Mouse (Mus musculus) midbrain, embryonic 11.5 days (tissue): ENCODE data around the gene Inpp1. TPM values are rescaled to one million over a fixed set of nuclear protein-coding genes. Genes with fewer than 3 reads are reported as not detected.

Source experiments
- ATAC-seq: fragments of 200-750 bp; cut with Nextera tagmentation; 2 replicates; pipeline ENCODE4 v1.8.0; 2017; ENCODE audit warnings: moderate TSS enrichment, moderate library complexity; ENCODE audit not compliant: low FRiP score
- DNase-seq: peaks from one replicate; pipeline ENCODE4 v3.0.0; 2015; ENCODE audit warnings: low spot score; ENCODE audit errors: missing footprints
- H3K27ac ChIP-seq: fragments of 300-500 bp; sonication (generic); 2 replicates; pipeline ENCODE4 v1.5.1; 2014; ENCODE audit warnings: low read depth, low read length
- H3K27me3 ChIP-seq: fragments of 300-500 bp; sonication (generic); 2 replicates; pipeline ENCODE4 v1.6.1; 2014; ENCODE audit warnings: mild to moderate bottlenecking, low read length, moderate library complexity, mixed read lengths; ENCODE audit not compliant: control insufficient read depth, insufficient read depth
- H3K36me3 ChIP-seq: fragments of 300-500 bp; sonication (generic); 2 replicates; pipeline ENCODE4 v1.6.1; 2014; ENCODE audit warnings: mild to moderate bottlenecking, low read length, moderate library complexity, mixed read lengths; ENCODE audit not compliant: control insufficient read depth, insufficient read depth
- H3K4me1 ChIP-seq: fragments of 300-500 bp; sonication (generic); 2 replicates; pipeline ENCODE4 v1.6.1; 2014; ENCODE audit warnings: low read length; ENCODE audit not compliant: control insufficient read depth, insufficient read depth
- H3K4me2 ChIP-seq: fragments of 300-500 bp; sonication (generic); 2 replicates; pipeline ENCODE4 v1.6.1; 2014; ENCODE audit warnings: mild to moderate bottlenecking, moderate library complexity
- H3K4me3 ChIP-seq: fragments of 300-500 bp; sonication (generic); 2 replicates; pipeline ENCODE4 v1.5.1; 2014; ENCODE audit warnings: low read depth, low read length
- H3K9ac ChIP-seq: fragments of 300-500 bp; sonication (generic); 2 replicates; pipeline ENCODE4 v1.6.1; 2014; ENCODE audit warnings: low read length
- H3K9me3 ChIP-seq: fragments of 300-500 bp; sonication (generic); 2 replicates; pipeline ENCODE4 v1.6.1; 2016; ENCODE audit warnings: low read length; ENCODE audit not compliant: control insufficient read depth
- WGBS: fragments of 180-500 bp; shearing (Covaris S2); extraction: QIAGEN DNeasy Blood & Tissue Kit; methylation state at CpG from one replicate; pipeline ENCODE4 v1.1.7; 2014; 5-methylcytosine and 5-hydroxymethylcytosine counted together
- polyA plus RNA-seq: library from polyadenylated mRNA; unstranded; fragments of >200 nt; fragmentation: Nextera tagmentation; extraction: Ambion mirVana; gene quantifications from 2 replicates; pipeline ENCODE4 v1.2.1, GENCODE M21; 2014

Inpp1 gene
- polyA plus RNA-seq, 1 experiment from 2014 or later, result 9.8 TPM

- H3K9ac ChIP-seq, result no peak overlapping the region
- no peaks in the 10 kb centered on the region for H3K4me1 ChIP-seq
- no peak for DNase-seq
- no peak overlapping the region for H3K4me2 ChIP-seq
- H3K27ac ChIP-seq, result no peak overlapping the region
- H3K27me3 ChIP-seq, result no peaks in the 10 kb centered on the region
- no peaks in the 10 kb centered on the region for H3K36me3 ChIP-seq
- no peak for ATAC-seq
- H3K9me3 ChIP-seq, result no peaks in the 10 kb centered on the region
- 84% methylated on average over 5 of the region's 5 CpGs for WGBS
- no peak overlapping the region for H3K4me3 ChIP-seq
These were observed 17.7 kb downstream of the Inpp1 start for GRCm38 (mm10) chr1:52799772-52800171.

GRCm38 (mm10) chr1:52799056-52799726 lies 18.3 kb downstream of the Inpp1 start:
- H3K9me3 ChIP-seq, result no peaks in the 10 kb centered on the region
- H3K27ac ChIP-seq, result no peak overlapping the region
- H3K4me2 ChIP-seq, result no peak overlapping the region
- no peaks in the 10 kb centered on the region for H3K27me3 ChIP-seq
- no peaks in the 10 kb centered on the region for H3K4me1 ChIP-seq
- DNase-seq (no peak), ATAC-seq (no peak)
- 87% methylated on average over 10 of the region's 10 CpGs for WGBS
- no peak overlapping the region for H3K4me3 ChIP-seq
- H3K36me3 ChIP-seq, result 0 out of 2 replicates have a peak, but pooled peaks cover 3% of the 10 kb centered on the region
- no peak overlapping the region for H3K9ac ChIP-seq

GRCm38 (mm10) chr1:52795927-52796326 lies 21.6 kb downstream of the Inpp1 start:
- Histone ChIP-seq H3K36me3 (0 out of 2 replicates have a peak, but pooled peaks cover 3% of the 10 kb centered on the region), H3K27me3 (no peaks in the 10 kb centered on the region), H3K4me2 (no peak overlapping the region), H3K9me3 (no peaks in the 10 kb centered on the region), H3K9ac (no peak overlapping the region), H3K27ac (no peak overlapping the region), H3K4me3 (no peak overlapping the region), H3K4me1 (no peaks in the 10 kb centered on the region)
- DNase-seq (no peak), ATAC-seq (no peak)
- 93% methylated on average over 2 of the region's 2 CpGs for WGBS

GRCm38 (mm10) chr1:52793692-52794091 lies 23.8 kb downstream of the Inpp1 start:
- Histone ChIP-seq H3K27me3 (no peaks in the 10 kb centered on the region), H3K4me1 (no peaks in the 10 kb centered on the region), H3K9ac (no peak overlapping the region), H3K36me3 (0 out of 2 replicates have a peak, but pooled peaks cover 3% of the 10 kb centered on the region), H3K4me2 (no peak overlapping the region), H3K9me3 (no peaks in the 10 kb centered on the region), H3K4me3 (no peak overlapping the region), H3K27ac (no peak overlapping the region)
- DNase-seq, result no peak
- ATAC-seq, result no peak
- 83% methylated on average over 3 of the region's 3 CpGs for WGBS

GRCm38 (mm10) chr1:52792701-52793100 lies 24.8 kb downstream of the Inpp1 start:
- H3K27me3 ChIP-seq, result no peaks in the 10 kb centered on the region
- ATAC-seq, result no peak
- H3K4me2 ChIP-seq, result no peak overlapping the region
- H3K4me1 ChIP-seq, result no peaks in the 10 kb centered on the region
- 0 out of 2 replicates have a peak, but pooled peaks cover 3% of the 10 kb centered on the region for H3K36me3 ChIP-seq
- no peak overlapping the region for H3K4me3 ChIP-seq
- no peak overlapping the region for H3K27ac ChIP-seq
- no peak for DNase-seq
- H3K9ac ChIP-seq, result no peak overlapping the region
- no peaks in the 10 kb centered on the region for H3K9me3 ChIP-seq

- Histone ChIP-seq H3K4me3 (no peak overlapping the region), H3K4me2 (no peak overlapping the region), H3K36me3 (no peaks in the 10 kb centered on the region), H3K4me1 (no peaks in the 10 kb centered on the region), H3K27me3 (no peaks in the 10 kb centered on the region), H3K27ac (no peak overlapping the region), H3K9ac (no peak overlapping the region), H3K9me3 (no peaks in the 10 kb centered on the region)
- no peak for ATAC-seq
- WGBS, result 97% methylated on average over 1 of the region's 1 CpGs
- no peak for DNase-seq
These were observed 30.2 kb downstream of the Inpp1 start for GRCm38 (mm10) chr1:52787254-52787653.

- no peak overlapping the region for H3K4me3 ChIP-seq
- WGBS, result 81% methylated on average over 7 of the region's 7 CpGs
These were observed 52.0 kb downstream of the Inpp1 start for GRCm38 (mm10) chr1:52765176-52766111.

GRCm38 (mm10) chr1:52763894-52764809 lies 53.3 kb downstream of the Inpp1 start:
- no peaks in the 10 kb centered on the region for H3K9me3 ChIP-seq
- no peak overlapping the region for H3K4me3 ChIP-seq
- no peak overlapping the region for H3K9ac ChIP-seq
- no peaks in the 10 kb centered on the region for H3K27me3 ChIP-seq
- 76% methylated on average over 4 of the region's 4 CpGs for WGBS
- H3K4me1 ChIP-seq, result no peaks in the 10 kb centered on the region
- H3K36me3 ChIP-seq, result no peaks in the 10 kb centered on the region
- no peak overlapping the region for H3K27ac ChIP-seq
- H3K4me2 ChIP-seq, result no peak overlapping the region
- DNase-seq (no peak), ATAC-seq (no peak)

More at GRCm38 (mm10) chr1:52765176-52766111, 52.0 kb downstream of the Inpp1 start:
- ATAC-seq (no peak), DNase-seq (no peak)
- H3K9ac ChIP-seq, result no peak overlapping the region
- H3K4me1 ChIP-seq, result no peaks in the 10 kb centered on the region
- H3K9me3 ChIP-seq, result no peaks in the 10 kb centered on the region
- H3K27ac ChIP-seq, result no peak overlapping the region
- no peaks in the 10 kb centered on the region for H3K36me3 ChIP-seq
- no peaks in the 10 kb centered on the region for H3K27me3 ChIP-seq
- H3K4me2 ChIP-seq, result no peak overlapping the region
